Mouse (Mus musculus) bone marrow, adult 2 months (tissue): ENCODE results near the gene 1700001O22Rik. TPM values are rescaled to one million over a fixed set of nuclear protein-coding genes. Genes with fewer than 3 reads are reported as not detected.

Experiments used
- H3K27ac ChIP-seq: fragments of 200-500 bp; 2 replicates; pipeline ENCODE4 v1.5.1; 2012; ENCODE audit warnings: low read depth, mild to moderate bottlenecking, control low read depth, inconsistent platforms, low read length; ENCODE audit not compliant: control insufficient read depth, poor library complexity, insufficient read depth
- H3K4me1 ChIP-seq: fragments of 200-500 bp; 2 replicates; pipeline ENCODE4 v1.6.1; 2011; ENCODE audit warnings: low read length; ENCODE audit not compliant: control insufficient read depth, insufficient read depth
- H3K4me3 ChIP-seq: fragments of 200-500 bp; replicated peaks from 2 replicates; pipeline ENCODE3; 2011; ENCODE audit warnings: mild to moderate bottlenecking, low read depth, low read length, control low read depth; ENCODE audit not compliant: control insufficient read depth
- CTCF ChIP-seq: fragments of 200-500 bp; IDR thresholded peaks from 2 replicates; pipeline ENCODE4 v1.5.1; 2011; ENCODE audit warnings: low read length, control low read depth; ENCODE audit not compliant: control insufficient read depth, insufficient read depth
- POLR2A ChIP-seq: fragments of 200-500 bp; IDR thresholded peaks from 2 replicates; pipeline ENCODE4 v1.6.1; 2011; ENCODE audit warnings: low read depth, mild to moderate bottlenecking, control low read depth, low read length, borderline replicate concordance; ENCODE audit not compliant: control insufficient read depth
- WGBS: fragments of 180-500 bp; shearing (Covaris S2); methylation state at CpG from one replicate; pipeline ENCODE4 v1.1.7; 2018; 5-methylcytosine and 5-hydroxymethylcytosine counted together
- polyA plus RNA-seq: library from polyadenylated mRNA; stranded (reverse); fragments of >200 nt; gene quantifications from 2 replicates; pipeline ENCODE4 v1.2.4, GENCODE M21; 2011; ENCODE audit warnings: low replicate concordance; ENCODE audit not compliant: missing spikeins, insufficient read depth, insufficient read length

Gene 1700001O22Rik
- polyA plus RNA-seq, 1 experiment = not detected

DNA sequence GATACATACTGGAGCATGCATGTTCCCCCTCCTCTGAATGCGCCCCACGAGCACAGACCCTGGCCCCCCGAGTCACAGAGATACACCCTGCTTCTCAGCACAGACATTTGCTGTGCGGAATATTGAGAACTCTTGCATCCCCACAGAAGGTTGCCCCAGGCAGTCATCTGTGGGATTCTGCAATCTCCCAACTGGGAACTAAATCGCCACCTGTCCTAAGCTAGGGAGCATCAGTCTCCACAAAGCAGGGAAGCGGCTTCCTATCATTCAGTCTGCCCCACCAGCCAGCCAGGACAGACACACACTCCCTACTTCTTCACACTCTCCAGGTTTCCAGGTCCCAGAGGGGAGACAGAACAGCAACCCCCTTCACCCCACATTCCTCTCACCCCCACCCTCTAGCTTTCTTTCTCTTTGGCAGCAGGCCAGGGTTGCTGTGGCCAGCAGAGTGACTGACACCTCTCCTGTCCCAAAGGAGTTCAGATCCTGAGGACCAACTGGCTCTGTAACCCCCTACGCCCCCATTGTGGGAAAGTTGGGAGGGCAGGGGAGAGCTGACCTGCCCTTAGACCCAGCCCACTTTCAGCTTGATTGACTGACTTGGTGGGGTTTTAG lies 35.7 kb downstream of the 1700001O22Rik start:
- Histone ChIP-seq H3K4me3 (no peak overlapping the region), H3K27ac (no peak overlapping the region), H3K4me1 (no peaks in the 10 kb centered on the region; the same call in 1 of the 2 replicates)
- TF ChIP-seq CTCF (no peak), POLR2A (no peak)
- WGBS = 83% methylated on average over 7 of the region's 7 CpGs

GRCm38 (mm10) chr2:30766446-30766845 lies 37.0 kb downstream of the 1700001O22Rik start:
- H3K27ac ChIP-seq = no peak overlapping the region
- TF ChIP-seq POLR2A = no peak
- TF ChIP-seq CTCF = no peak
- 78% methylated on average over 5 of the region's 5 CpGs for WGBS
- no peaks in the 10 kb centered on the region; the same call in 1 of the 2 replicates for H3K4me1 ChIP-seq
- H3K4me3 ChIP-seq = no peak overlapping the region

- TF ChIP-seq CTCF = no peak
- no peak for TF ChIP-seq POLR2A
- H3K27ac ChIP-seq = no peak overlapping the region
- 80% methylated on average over 6 of the region's 6 CpGs for WGBS
- no peaks in the 10 kb centered on the region for H3K4me1 ChIP-seq
- no peak overlapping the region for H3K4me3 ChIP-seq
Measured at GRCm38 (mm10) chr2:30760706-30761105, 42.8 kb downstream of the 1700001O22Rik start.

DNA sequence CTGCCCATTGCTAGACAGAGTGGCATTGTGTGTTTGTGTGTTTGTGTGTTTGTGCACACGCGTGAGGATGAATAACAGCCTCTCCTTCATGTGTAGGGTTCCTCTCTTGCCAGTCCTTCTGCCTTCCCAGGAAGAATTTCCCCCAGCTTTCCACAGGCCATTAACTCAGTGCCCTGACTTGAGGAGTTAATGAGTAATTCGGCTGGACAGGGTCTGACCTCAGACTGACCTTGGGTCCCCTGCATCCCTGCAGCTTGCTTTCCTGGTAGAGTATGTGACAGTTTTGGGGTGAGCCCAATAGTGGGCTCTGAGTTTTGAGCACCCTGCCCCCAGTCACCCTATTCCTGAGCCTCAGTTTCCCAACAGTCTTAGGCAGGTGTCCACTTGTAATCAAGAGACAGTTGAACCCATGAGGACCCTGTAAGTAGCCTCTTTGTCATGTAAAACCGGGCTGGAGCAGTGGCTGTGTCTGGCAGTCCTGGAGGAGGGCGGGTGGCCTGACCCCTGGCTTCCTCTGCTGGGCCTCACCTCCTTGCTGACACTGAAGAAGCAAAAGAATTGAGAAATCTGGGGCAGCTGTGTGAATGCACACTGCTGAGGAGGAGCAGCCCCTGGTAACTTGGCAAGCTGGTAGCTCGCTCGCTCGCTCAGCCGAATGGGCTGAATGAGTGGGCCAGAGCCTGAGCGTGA lies 43.5 kb downstream of the 1700001O22Rik start:
- Histone ChIP-seq H3K4me1 (no peaks in the 10 kb centered on the region), H3K4me3 (no peak overlapping the region), H3K27ac (no peak overlapping the region)
- TF ChIP-seq POLR2A = no peak
- WGBS = 80% methylated on average over 10 of the region's 10 CpGs

- Histone ChIP-seq H3K4me1 (no peaks in the 10 kb centered on the region), H3K4me3 (no peak overlapping the region), H3K27ac (no peak overlapping the region)
- 86% methylated on average over 4 of the region's 4 CpGs for WGBS
- TF ChIP-seq CTCF = no peak
- TF ChIP-seq POLR2A = no peak
Measured at GRCm38 (mm10) chr2:30759442-30759841, 44.0 kb downstream of the 1700001O22Rik start.

GRCm38 (mm10) chr2:30759088-30759374 lies 44.4 kb downstream of the 1700001O22Rik start:
- Histone ChIP-seq H3K27ac (no peak overlapping the region), H3K4me3 (no peak overlapping the region), H3K4me1 (no peaks in the 10 kb centered on the region)
- WGBS = 74% methylated on average over 4 of the region's 4 CpGs
- TF ChIP-seq POLR2A (no peak), CTCF (no peak)

- Histone ChIP-seq H3K4me3 (no peak overlapping the region), H3K4me1 (no peaks in the 10 kb centered on the region), H3K27ac (no peak overlapping the region)
- 48% methylated on average over 17 of the region's 17 CpGs for WGBS
- TF ChIP-seq POLR2A = no peak
- no peak for TF ChIP-seq CTCF
Measured at GRCm38 (mm10) chr2:30758341-30759087, 44.9 kb downstream of the 1700001O22Rik start.

DNA sequence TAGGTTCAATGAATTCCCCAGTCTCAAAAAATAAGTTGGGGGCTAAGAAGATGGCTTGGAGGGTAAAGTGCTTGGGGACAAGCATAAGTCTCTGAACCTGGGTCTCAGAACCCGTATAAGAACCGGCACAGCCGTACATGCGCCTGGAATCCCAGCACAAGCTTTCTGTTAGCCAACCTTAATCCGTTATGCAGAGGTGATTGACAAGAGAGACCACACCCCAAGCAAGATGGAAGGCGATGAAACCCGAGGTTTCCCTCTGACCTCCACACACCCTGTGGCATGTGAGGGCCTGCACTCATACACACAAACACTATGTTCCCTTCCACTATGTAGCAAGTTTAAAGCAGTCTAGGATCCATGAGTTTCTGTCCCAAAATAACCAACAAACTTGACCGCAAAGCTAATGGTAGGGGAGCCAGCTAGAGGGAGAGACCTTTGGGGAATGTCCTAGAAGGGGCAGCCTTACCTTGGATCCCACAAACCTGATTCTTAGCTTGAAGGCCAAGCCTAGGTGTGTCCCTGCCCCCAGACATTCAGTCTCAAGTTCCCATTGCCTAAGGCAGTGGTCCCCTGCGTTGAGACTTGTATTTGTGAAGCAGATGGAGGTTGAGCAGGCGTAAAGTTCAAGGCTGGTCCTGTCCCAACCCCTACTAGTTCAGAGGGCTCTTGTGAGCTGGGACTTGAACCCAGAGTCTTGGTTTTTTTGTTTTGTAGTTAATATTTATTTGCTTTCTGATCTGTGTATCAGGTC lies 46.3 kb downstream of the 1700001O22Rik start:
- WGBS = 85% methylated on average over 10 of the region's 10 CpGs

More for the DNA sequence above, 46.3 kb downstream of the 1700001O22Rik start:
- Histone ChIP-seq H3K4me3 (no peak overlapping the region), H3K27ac (no peak overlapping the region), H3K4me1 (no peaks in the 10 kb centered on the region)
- no peak for TF ChIP-seq POLR2A
- TF ChIP-seq CTCF = no peak
